Mouse (Mus musculus) thymus, adult 2 months (tissue): ENCODE measurements around the gene Mpz. TPM values are rescaled to one million over a fixed set of nuclear protein-coding genes. Genes with fewer than 3 reads are reported as not detected.

ENCODE experiments used
- DNase-seq: peaks from one replicate; pipeline ENCODE4 v3.0.0; 2021
- H3K27ac ChIP-seq: fragments of 200-500 bp; 2 replicates; pipeline ENCODE4 v1.5.1; 2012; ENCODE audit warnings: low read length, control low read depth; ENCODE audit not compliant: control insufficient read depth, insufficient read depth
- H3K27me3 ChIP-seq: fragments of 200-500 bp; 2 replicates; pipeline ENCODE4 v1.6.1; 2012; ENCODE audit warnings: mild to moderate bottlenecking, low read length, moderate library complexity, mixed read lengths; ENCODE audit not compliant: control insufficient read depth, insufficient read depth
- H3K36me3 ChIP-seq: fragments of 200-500 bp; 2 replicates; pipeline ENCODE4 v1.6.1; 2012; ENCODE audit warnings: mild to moderate bottlenecking, low read length, moderate library complexity; ENCODE audit not compliant: control insufficient read depth, insufficient read depth
- H3K4me1 ChIP-seq: fragments of 200-500 bp; replicated peaks from 2 replicates; pipeline ENCODE4 v1.6.1; 2012; ENCODE audit warnings: low read length; ENCODE audit not compliant: control insufficient read depth, insufficient read depth
- H3K4me3 ChIP-seq: fragments of 200-500 bp; 2 replicates; pipeline ENCODE4 v1.5.1; 2012; ENCODE audit warnings: mild to moderate bottlenecking, low read length, control low read depth, moderate library complexity; ENCODE audit not compliant: control insufficient read depth, insufficient read depth
- CTCF ChIP-seq: fragments of 200-500 bp; IDR thresholded peaks from 2 replicates; pipeline ENCODE4 v1.5.1; 2012; ENCODE audit warnings: mild to moderate bottlenecking, control low read depth, low read length, moderate library complexity, borderline replicate concordance; ENCODE audit not compliant: control insufficient read depth, poor library complexity, insufficient read depth; ENCODE audit errors: extremely low read depth
- POLR2A ChIP-seq: fragments of 200-500 bp; IDR thresholded peaks from 2 replicates; pipeline ENCODE4 v1.6.1; 2012; ENCODE audit warnings: mild to moderate bottlenecking, low read length, control low read depth, moderate library complexity; ENCODE audit not compliant: control insufficient read depth, poor library complexity, insufficient read depth; ENCODE audit errors: extremely low read depth
- WGBS: fragments of 180-500 bp; shearing (Covaris S2); methylation state at CpG from one replicate; pipeline ENCODE4 v1.1.7; 2018; 5-methylcytosine and 5-hydroxymethylcytosine counted together
- polyA plus RNA-seq: library from polyadenylated mRNA; depleted of rRNA; stranded (reverse); fragments of >200 nt; gene quantifications from 2 replicates; pipeline ENCODE4 v1.2.3, GENCODE M21; 2012

The Mpz gene
- polyA plus RNA-seq, 1 experiment: 1.1 TPM

DNA sequence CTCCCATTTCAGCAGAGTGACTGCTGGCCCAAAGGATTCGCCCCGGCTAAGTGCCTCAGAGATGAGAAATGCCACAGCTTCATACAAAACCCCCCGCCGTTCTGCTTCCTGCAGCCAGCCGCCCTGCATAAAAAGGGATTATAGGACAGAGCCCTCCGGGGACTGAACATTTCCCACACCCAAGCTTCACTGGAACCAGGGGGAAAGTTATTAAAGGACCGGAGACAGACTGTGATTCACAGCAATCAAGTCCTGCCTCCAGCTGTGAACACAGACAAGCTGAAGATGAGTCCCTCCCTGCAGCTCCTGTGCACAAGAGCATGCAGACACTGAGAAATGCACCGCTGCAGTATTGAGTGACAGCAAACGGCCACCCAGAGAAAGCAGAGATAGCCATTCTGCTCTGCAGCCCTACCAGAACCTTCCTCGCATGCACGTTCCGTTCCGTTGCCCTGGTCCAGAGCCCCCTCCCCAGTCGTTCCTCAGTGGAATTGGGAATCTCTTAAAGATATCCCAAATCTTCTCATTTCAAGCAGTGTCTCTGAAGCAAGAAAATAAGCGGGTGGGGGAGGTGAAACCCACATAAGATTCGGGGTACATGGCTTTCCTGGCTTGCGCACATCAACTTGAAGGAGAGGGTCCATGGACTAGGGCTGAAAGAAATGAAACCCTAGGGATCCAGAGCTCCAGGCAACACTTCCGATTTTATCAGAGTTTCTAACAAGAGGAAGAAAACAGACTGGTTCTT is 42.8 kb downstream of the Mpz start:
- TF ChIP-seq POLR2A (no peak), CTCF (no peak)
- no peak for DNase-seq
- Histone ChIP-seq H3K4me3 (no peak overlapping the region), H3K36me3 (no peaks in the 10 kb centered on the region), H3K27ac (no peak overlapping the region), H3K4me1 (no peaks in the 10 kb centered on the region), H3K27me3 (peaks cover 13% of the 10 kb centered on the region)
- WGBS: 83% methylated on average over 18 of the region's 18 CpGs

DNA sequence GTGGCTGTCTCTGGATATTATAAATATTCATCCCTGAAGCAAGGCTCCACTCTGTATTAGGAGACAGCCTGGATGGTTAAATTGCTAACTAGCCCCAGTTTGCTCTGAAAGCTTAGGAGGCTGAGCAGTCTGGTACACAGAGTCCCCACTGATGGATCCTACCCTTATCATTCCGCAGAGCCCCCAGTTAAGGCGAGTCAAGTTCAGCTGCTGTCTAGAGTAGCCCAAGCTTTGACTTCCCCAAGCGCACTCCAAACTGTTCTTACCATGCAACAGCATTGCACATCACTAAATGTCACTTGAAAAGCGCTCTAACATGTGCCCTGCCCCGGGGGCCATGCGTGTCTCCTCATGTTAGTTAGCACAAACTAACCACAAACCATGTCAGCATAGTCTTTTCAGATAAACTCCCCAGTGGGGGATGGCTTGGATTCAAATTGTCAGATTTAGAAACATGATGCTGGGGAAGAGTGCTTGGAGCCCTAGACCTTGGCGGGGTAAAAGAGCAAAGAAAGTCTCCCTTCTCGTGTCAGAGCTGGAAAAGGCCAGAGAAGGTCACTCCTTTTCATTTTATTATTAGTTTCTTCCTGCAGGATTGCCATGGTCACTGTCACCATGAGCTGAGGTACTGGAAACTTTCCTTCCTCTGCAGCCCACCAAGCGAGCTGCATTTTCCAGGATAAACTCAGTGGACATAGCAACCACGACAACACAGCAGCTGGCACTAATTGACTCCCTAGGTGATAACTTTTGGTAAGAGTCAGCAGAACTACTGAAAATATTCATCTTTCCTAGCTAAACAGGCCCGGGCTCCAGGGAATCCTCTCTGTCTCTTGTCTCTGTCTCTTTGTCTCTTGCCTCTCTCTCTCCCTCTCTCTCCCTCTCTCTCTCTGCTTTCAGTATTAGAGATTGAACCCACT is 43.7 kb downstream of the Mpz start:
- Histone ChIP-seq H3K36me3 (no peaks in the 10 kb centered on the region), H3K4me1 (no peaks in the 10 kb centered on the region), H3K27me3 (peaks cover 13% of the 10 kb centered on the region), H3K4me3 (no peak overlapping the region), H3K27ac (no peak overlapping the region)
- TF ChIP-seq CTCF (no peak), POLR2A (no peak)
- no peak for DNase-seq
- 82% methylated on average over 11 of the region's 11 CpGs for WGBS

DNA sequence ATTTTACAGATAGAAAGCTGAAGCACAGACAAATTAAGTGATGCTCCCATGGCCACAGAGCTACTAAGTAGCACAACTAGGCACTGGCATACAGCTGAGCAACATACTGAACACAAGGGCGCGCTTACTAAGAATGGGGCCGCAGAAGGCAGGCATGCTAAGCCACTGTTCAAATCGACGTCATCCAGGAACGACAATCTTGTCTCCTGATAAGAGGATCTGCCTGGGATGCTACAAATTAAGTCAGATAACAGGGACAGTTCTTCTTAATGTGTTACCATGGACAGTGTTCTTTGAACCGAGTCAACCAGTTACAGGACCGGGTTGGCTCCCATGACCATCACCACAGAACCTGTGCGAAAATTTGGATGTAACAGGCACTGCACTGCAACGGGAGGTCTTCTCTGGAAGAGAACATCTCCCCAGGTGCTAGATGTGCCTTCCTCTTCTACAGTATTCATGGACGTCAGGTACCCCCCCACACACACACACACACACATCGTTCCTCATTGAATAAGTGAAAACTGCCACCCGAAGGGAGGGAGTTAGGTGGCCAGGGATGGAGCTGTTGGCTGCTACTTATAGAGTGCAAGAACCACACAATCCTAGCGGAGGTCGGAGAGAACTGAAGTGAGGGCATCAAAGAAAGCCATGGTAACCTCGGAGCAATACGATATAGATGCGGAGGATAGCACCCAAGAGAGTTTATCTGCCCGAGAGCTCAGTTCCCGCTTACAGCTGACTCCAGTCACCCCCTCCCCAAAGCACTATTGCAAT is 44.7 kb downstream of the Mpz start:
- Histone ChIP-seq H3K27me3 (peaks cover 13% of the 10 kb centered on the region), H3K27ac (no peak overlapping the region), H3K4me1 (no peaks in the 10 kb centered on the region), H3K4me3 (no peak overlapping the region), H3K36me3 (no peaks in the 10 kb centered on the region)
- DNase-seq: no peak
- TF ChIP-seq POLR2A: no peak
- TF ChIP-seq CTCF: no peak
- WGBS: 35% methylated on average over 20 of the region's 20 CpGs

- TF ChIP-seq POLR2A (no peak), CTCF (no peak)
- WGBS: 2% methylated on average over 33 of the region's 33 CpGs
- Histone ChIP-seq H3K27ac (no peak within 1 kb of the TSS), H3K4me1 (no peaks in the 10 kb centered on the region), H3K4me3 (no peak within 1 kb of the TSS), H3K27me3 (peaks cover 13% of the 10 kb centered on the region), H3K36me3 (no peaks in the 10 kb centered on the region)
- DNase-seq: no peak
Measured at GRCm38 (mm10) chr1:171195887-171196397, 45.4 kb downstream of the Mpz start, which contains the start of gene Pcp4l1. Pcp4l1 (minus strand) TSS chr1:171196268.

DNA sequence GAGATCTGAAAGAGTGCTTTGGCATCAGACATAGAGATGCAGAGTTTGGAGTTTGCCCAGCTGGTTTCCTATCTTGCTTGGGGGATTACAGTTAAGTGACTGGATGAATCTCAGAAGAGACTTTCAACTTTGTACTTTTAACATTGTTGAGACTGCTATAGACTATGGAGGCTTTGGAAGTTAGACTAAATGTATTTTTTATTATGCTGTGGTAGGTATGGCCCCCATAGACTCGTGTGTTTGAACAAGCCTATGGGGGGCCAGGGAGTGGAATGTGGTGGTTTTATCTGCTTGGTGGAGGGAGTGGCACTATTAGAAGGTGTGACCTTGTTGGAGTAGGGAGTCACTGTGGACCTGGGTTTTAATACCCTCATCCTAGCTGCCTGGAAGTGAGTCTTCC is 49.0 kb downstream of the Mpz start:
- H3K36me3 ChIP-seq: no peaks in the 10 kb centered on the region
- TF ChIP-seq POLR2A (no peak), CTCF (no peak)
- H3K4me1 ChIP-seq: no peaks in the 10 kb centered on the region
- no peak for DNase-seq
- no peak overlapping the region for H3K27ac ChIP-seq
- 87% methylated on average over 1 of the region's 1 CpGs for WGBS
- no peak overlapping the region for H3K4me3 ChIP-seq
- peaks cover 11% of the 10 kb centered on the region for H3K27me3 ChIP-seq

- TF ChIP-seq POLR2A (no peak), CTCF (no peak)
- H3K4me1 ChIP-seq: no peaks in the 10 kb centered on the region
- H3K4me3 ChIP-seq: no peak overlapping the region
- no peaks in the 10 kb centered on the region for H3K36me3 ChIP-seq
- peaks cover 5% of the 10 kb centered on the region for H3K27me3 ChIP-seq
- DNase-seq: no peak
- no peak overlapping the region for H3K27ac ChIP-seq
- WGBS: 100% methylated on average over 1 of the region's 1 CpGs
Measured at GRCm38 (mm10) chr1:171200769-171201168, 50.3 kb downstream of the Mpz start.
